Mouse (Mus musculus) CH12.LX (cell line): Measurements from ENCODE around the gene Tulp4.

Experiments used
- CTCF ChIP-seq, 2 experiments: IDR thresholded peaks in 1 of 2; conservative IDR thresholded peaks in 1 of 2; 2 replicates each; pipeline ENCODE4 v1.5.1; 2011 to 2012; ENCODE audit warnings: low read depth in 2 of 2, low read length in 2 of 2, improper control_type of control experiment in 1 of 2, inconsistent platforms in 1 of 2, mild to moderate bottlenecking in 1 of 2, moderate library complexity in 1 of 2
- EP300 ChIP-seq: IDR thresholded peaks from 2 replicates; pipeline ENCODE4 v1.6.1; 2011; ENCODE audit warnings: low read length, improper control_type of control experiment
- HCFC1 ChIP-seq: IDR thresholded peaks from 2 replicates; pipeline ENCODE4 v1.6.1; 2012; ENCODE audit warnings: low read depth, mild to moderate bottlenecking, inconsistent platforms, low read length, improper control_type of control experiment
- KAT2A ChIP-seq: IDR thresholded peaks from 2 replicates; pipeline ENCODE4 v1.6.1; 2012; ENCODE audit warnings: low read length, improper control_type of control experiment, inconsistent platforms; ENCODE audit not compliant: insufficient replicate concordance
- POLR2A ChIP-seq: IDR thresholded peaks from 2 replicates; pipeline ENCODE4 v1.6.1; 2011; ENCODE audit warnings: low read depth, mild to moderate bottlenecking, improper control_type of control experiment, low read length
- POLR2AphosphoS2 ChIP-seq: IDR thresholded peaks from 2 replicates; pipeline ENCODE4 v1.6.1; 2011; ENCODE audit warnings: low read depth, low read length, improper control_type of control experiment
- SMC3 ChIP-seq: IDR thresholded peaks from 2 replicates; pipeline ENCODE4 v1.6.1; 2011; ENCODE audit warnings: low read depth, low read length, improper control_type of control experiment
- USF1 ChIP-seq: IDR thresholded peaks from 2 replicates; pipeline ENCODE4 v1.6.1; 2014; ENCODE audit warnings: low read depth, mild to moderate bottlenecking, inconsistent platforms, low read length, improper control_type of control experiment
- ZKSCAN1 ChIP-seq: IDR thresholded peaks from 2 replicates; pipeline ENCODE4 v1.6.1; 2012; ENCODE audit warnings: low read depth, inconsistent platforms, low read length, improper control_type of control experiment, borderline replicate concordance

DNA sequence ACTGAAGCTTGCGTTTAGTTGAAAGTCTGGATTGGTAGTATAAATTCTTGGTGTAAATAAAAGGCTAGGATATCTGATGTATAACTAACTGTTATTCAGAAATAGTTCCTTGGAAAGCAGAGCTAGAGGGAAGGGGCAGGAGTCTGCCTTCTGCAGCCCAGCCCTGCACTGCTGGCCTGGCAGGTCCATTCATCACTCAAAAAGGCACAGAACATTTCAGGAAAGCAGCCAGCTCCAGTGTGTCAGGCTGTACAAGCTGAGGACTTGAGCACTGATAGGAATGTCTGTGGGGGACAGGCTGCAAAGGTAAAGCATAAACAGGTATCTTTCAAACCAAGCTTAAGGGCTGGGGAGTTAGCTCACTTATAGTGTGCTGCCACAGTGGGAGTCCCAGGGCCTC, 105.5 kb downstream of the Tulp4 start:
- TF ChIP-seq CTCF (conservative IDR thresholded peaks at IDR 0.05 in 1 of 2, IDR thresholded peaks at IDR 0.05 in 1 of 2; ENCODE audit: low read depth in 2 of 2, low read length in 2 of 2): no peak
- TF ChIP-seq ZKSCAN1: no peak
- no peak for TF ChIP-seq USF1
- no peak for TF ChIP-seq POLR2A
- TF ChIP-seq HCFC1: no peak
- no peak for TF ChIP-seq SMC3
- TF ChIP-seq POLR2AphosphoS2: no peak
- no peak for TF ChIP-seq EP300
- TF ChIP-seq KAT2A: no peak
